In the genomic region with DNA sequence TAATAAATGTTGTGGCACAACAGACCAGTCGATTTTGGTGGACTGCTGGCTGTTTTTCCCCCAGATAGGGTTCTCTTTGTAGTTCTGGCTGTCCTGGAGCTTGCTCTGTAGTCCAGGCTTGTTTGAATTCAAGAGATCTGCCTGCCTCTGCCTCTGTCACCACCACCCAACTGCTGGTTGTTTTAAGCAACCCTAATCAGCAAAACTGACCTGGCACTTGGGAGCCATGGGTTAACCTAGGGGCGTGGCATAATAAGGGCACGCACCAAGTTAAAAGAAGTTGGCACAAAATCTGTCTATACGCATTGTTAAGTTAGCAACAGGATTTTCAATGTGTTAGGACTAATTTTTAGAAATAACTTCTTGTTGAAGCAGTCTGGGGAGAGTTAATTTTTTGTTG, we compare ENCODE assay signal across 8 mouse cellular contexts. TPM values are rescaled to one million over a fixed set of nuclear protein-coding genes. Genes with fewer than 3 reads are reported as not detected.
DNase-seq lines count a peak whose midpoint lies in the region; ATAC-seq and TF ChIP-seq lines count a peak whose summit lies in the region.

No protein-coding gene starts in this region.

- H3K4me2 ChIP-seq in liver, embryonic 12.5 days: peak overlapping the region; percentile 93

- H3K4me1 ChIP-seq in thymus, adult 2 months (replicated peaks; ENCODE audit: control insufficient read depth, insufficient read depth, low read length): peaks cover 6% of the 10 kb centered on the region
- H3K4me1 ChIP-seq in liver, embryonic 12.5 days: peaks cover 32% of the 10 kb centered on the region

- H3K4me3 ChIP-seq in thymus, adult 2 months (ENCODE audit: control insufficient read depth, insufficient read depth, low read length): peak overlapping the region; percentile 67; the same call in 1 of the 2 replicates
- peak overlapping the region; percentile 99 for H3K4me3 ChIP-seq in liver, embryonic 12.5 days

- WGBS in thymus, adult 2 months: 87% methylated on average over 4 of the region's 4 CpGs
- WGBS in liver, embryonic 12.5 days (ENCODE audit: insufficient replicate concordance): 67% methylated on average over 4 of the region's 4 CpGs

- peak overlapping the region; percentile 81 for H3K9ac ChIP-seq in liver, embryonic 12.5 days

- no peak for ATAC-seq in liver, embryonic 12.5 days

- peak overlapping the region; percentile 53; the same call in 1 of the 2 replicates for H3K27ac ChIP-seq in thymus, adult 2 months (ENCODE audit: control insufficient read depth, insufficient read depth, low read length)
- peak overlapping the region; percentile 99 for H3K27ac ChIP-seq in liver, embryonic 12.5 days

- TF ChIP-seq POLR2A in thymus, adult 2 months (IDR thresholded peaks at IDR 0.05; ENCODE audit: control insufficient read depth, extremely low read depth, insufficient read depth, low read length, poor library complexity): no peak

- DNase-seq in cerebellum, adult 8-10 months: peak; percentile 27
- no peak for DNase-seq in cerebellum, adult 11 months
- DNase-seq in thymus, adult 2 months: no peak
- no peak for DNase-seq in thymus, postnatal 0 days (ENCODE audit: low spot score)
- no peak for DNase-seq in urinary bladder, adult 18-20 months (ENCODE audit: low spot score in 2 of 2)
- DNase-seq in ovary, postnatal 14 days (ENCODE audit: low spot score): no peak
- DNase-seq in ovary, postnatal 10 days (ENCODE audit: low spot score): no peak

- H3K27me3 ChIP-seq in thymus, adult 2 months (ENCODE audit: control insufficient read depth, insufficient read depth, low read length): no peaks in the 10 kb centered on the region
- H3K27me3 ChIP-seq in liver, embryonic 12.5 days (replicated peaks): no peaks in the 10 kb centered on the region

- no peak for TF ChIP-seq CTCF in thymus, adult 2 months (IDR thresholded peaks at IDR 0.05; ENCODE audit: borderline replicate concordance, control insufficient read depth, extremely low read depth, insufficient read depth, low read length, poor library complexity)

- H3K36me3 ChIP-seq in thymus, adult 2 months (ENCODE audit: control insufficient read depth, insufficient read depth, low read length): no peaks in the 10 kb centered on the region
- H3K36me3 ChIP-seq in liver, embryonic 12.5 days: peaks cover 9% of the 10 kb centered on the region; the same call in 1 of the 2 replicates

- H3K9me3 ChIP-seq in liver, embryonic 12.5 days (replicated peaks): no peaks in the 10 kb centered on the region

RNA-seq across cellular contexts. Expression of a gene that starts 1.3 kb away (rescaled TPM):
- 9.7 and 11.3 TPM in 2 replicates for polyA plus RNA-seq in thymus, adult 2 months (2012; rRNA removed)
- 60.0 and 62.6 TPM in 2 replicates for polyA plus RNA-seq in thymus, postnatal 0 days (2015; fragmentation: Nextera tagmentation; extraction: Ambion mirVana)
- polyA plus RNA-seq in liver, embryonic 12.5 days (2016; fragmentation: Nextera tagmentation; extraction: Ambion mirVana): 104 TPM in 2 replicates

RNA-seq across cellular contexts. Expression of a gene that starts 52.1 kb away (rescaled TPM):
- polyA plus RNA-seq in thymus, adult 2 months (2012; rRNA removed): 17.5 and 20.7 TPM in 2 replicates
- 22.1 and 22.3 TPM in 2 replicates for polyA plus RNA-seq in thymus, postnatal 0 days (2015; fragmentation: Nextera tagmentation; extraction: Ambion mirVana)
- 10.7 and 14.4 TPM in 2 replicates for polyA plus RNA-seq in liver, embryonic 12.5 days (2016; fragmentation: Nextera tagmentation; extraction: Ambion mirVana)
